Mouse (Mus musculus): Measurements from ENCODE around the gene H2-Ob. TPM values are rescaled to one million over a fixed set of nuclear protein-coding genes. Genes with fewer than 3 reads are reported as not detected.

Gene H2-Ob
- polyA plus RNA-seq, 1 experiment from 2014 or later: 0.16 TPM

DNA sequence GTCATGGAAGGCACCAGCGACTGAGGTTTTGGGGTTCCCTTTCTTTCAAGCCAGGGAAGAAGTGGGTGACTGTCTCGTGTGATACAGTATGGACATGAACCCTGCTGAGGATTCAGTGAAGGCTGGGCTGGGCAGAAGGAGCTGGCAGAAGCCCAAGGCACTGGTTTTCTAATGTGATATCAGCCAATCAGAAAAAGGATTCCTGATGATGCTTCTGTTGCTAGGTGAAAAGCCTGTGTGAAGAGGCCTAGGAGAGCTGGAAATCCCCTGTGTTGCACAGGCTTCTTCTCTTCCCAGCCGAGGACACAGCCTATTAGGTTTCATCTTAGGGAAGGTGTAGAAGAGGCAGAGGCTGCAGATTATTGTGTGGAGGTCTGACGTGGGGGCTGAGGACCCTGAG lies 22.8 kb downstream of the H2-Ob start:
- peak overlapping the region; percentile 67; the same call in 1 of the 2 replicates for H3K27ac ChIP-seq (replicated peaks)
- no peak overlapping the region for H3K9ac ChIP-seq (ENCODE audit: low read length)
- DNase-seq (ENCODE audit: low spot score) (peak; percentile 54), ATAC-seq (ENCODE audit: low FRiP score, low TSS enrichment) (peak; percentile 45)
- H3K9me3 ChIP-seq (ENCODE audit: control insufficient read depth, low read length): no peaks in the 10 kb centered on the region
- no peak overlapping the region for H3K4me3 ChIP-seq (ENCODE audit: low read depth, low read length)
- 21% methylated on average over 4 of the region's 4 CpGs for WGBS
- TF ChIP-seq CTCF (IDR thresholded peaks at IDR 0.05; ENCODE audit: low read depth) (no peak), EP300 (optimal IDR thresholded peaks at IDR 0.05) (no peak)
- H3K27me3 ChIP-seq (ENCODE audit: control insufficient read depth, insufficient read depth, low read length): peaks cover 3% of the 10 kb centered on the region; the same call in 1 of the 2 replicates
- no peak overlapping the region for H3K4me2 ChIP-seq (replicated peaks; ENCODE audit: low read depth)
- no peaks in the 10 kb centered on the region for H3K36me3 ChIP-seq (ENCODE audit: control insufficient read depth, insufficient read depth, low read length)
- H3K4me1 ChIP-seq (replicated peaks; ENCODE audit: control insufficient read depth, insufficient read depth): peaks cover 3% of the 10 kb centered on the region; the same call in 1 of the 2 replicates

DNA sequence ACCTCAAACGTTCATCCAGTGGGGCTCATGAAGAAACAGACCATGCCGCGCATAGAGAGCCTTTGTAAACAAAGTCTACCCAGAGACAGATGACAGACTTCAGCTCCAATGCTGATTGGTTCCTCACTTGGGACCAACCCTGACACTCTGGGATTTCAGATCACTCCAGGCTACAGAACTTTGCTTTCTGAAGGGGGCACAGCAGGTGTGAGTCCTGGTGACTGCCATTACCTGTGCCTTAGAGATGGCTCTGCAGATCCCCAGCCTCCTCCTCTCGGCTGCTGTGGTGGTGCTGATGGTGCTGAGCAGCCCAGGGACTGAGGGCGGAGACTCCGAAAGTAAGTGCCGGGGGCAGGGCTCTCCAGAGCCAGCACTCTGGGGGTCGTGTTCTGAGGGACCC lies 24.4 kb downstream of the H2-Ob start:
- DNase-seq (ENCODE audit: low spot score) (peak; percentile 71), ATAC-seq (ENCODE audit: low FRiP score, low TSS enrichment) (peak; percentile 84)
- Histone ChIP-seq H3K4me3 (ENCODE audit: low read depth, low read length) (peak overlapping the region; percentile 43), H3K36me3 (ENCODE audit: control insufficient read depth, insufficient read depth, low read length) (no peaks in the 10 kb centered on the region), H3K9ac (ENCODE audit: low read length) (no peak overlapping the region), H3K27ac (replicated peaks) (no peak overlapping the region), H3K9me3 (ENCODE audit: control insufficient read depth, low read length) (no peaks in the 10 kb centered on the region), H3K4me1 (replicated peaks; ENCODE audit: control insufficient read depth, insufficient read depth) (peaks cover 3% of the 10 kb centered on the region; the same call in 1 of the 2 replicates), H3K27me3 (ENCODE audit: control insufficient read depth, insufficient read depth, low read length) (peaks cover 3% of the 10 kb centered on the region; the same call in 1 of the 2 replicates), H3K4me2 (replicated peaks; ENCODE audit: low read depth) (peak overlapping the region; percentile 69)
- WGBS: 2% methylated on average over 8 of the region's 8 CpGs
- TF ChIP-seq CTCF (IDR thresholded peaks at IDR 0.05; ENCODE audit: low read depth) (no peak), EP300 (optimal IDR thresholded peaks at IDR 0.05) (no peak)

DNA sequence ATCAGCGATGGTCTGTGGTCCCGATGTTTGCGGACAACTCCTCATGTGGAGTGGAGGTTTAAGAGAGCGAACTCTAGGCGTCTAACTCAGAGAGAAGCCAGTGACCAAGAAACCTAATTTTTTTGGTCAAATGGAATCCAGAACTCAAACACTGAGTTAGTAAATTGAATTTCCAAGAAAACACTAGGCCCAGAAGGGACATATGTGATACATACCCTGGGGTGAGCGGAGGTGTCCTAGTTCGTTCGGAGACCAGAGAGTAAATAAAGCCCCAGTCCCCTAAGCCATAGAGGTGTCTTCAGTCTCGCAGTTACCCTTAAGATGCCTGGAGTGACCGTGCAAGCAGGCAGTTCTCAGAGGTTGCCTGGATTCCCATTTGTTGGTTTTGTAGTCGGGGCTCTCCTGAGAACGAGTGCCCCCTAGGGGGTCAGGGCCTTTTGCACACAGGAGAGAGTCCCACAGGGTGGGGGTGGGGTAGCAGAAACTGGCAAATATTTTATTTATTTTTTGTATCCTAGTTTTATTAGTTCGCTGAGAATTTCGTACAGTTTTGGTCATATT lies 25.2 kb downstream of the H2-Ob start:
- peaks cover 3% of the 10 kb centered on the region; the same call in 1 of the 2 replicates for H3K4me1 ChIP-seq (replicated peaks; ENCODE audit: control insufficient read depth, insufficient read depth)
- peaks cover 3% of the 10 kb centered on the region; the same call in 1 of the 2 replicates for H3K27me3 ChIP-seq (ENCODE audit: control insufficient read depth, insufficient read depth, low read length)
- WGBS: 8% methylated on average over 14 of the region's 14 CpGs
- H3K9me3 ChIP-seq (ENCODE audit: control insufficient read depth, low read length): no peaks in the 10 kb centered on the region
- peak overlapping the region; percentile 85 for H3K4me2 ChIP-seq (replicated peaks; ENCODE audit: low read depth)
- DNase-seq (ENCODE audit: low spot score) (no peak), ATAC-seq (ENCODE audit: low FRiP score, low TSS enrichment) (no peak)
- TF ChIP-seq EP300 (optimal IDR thresholded peaks at IDR 0.05) (no peak), CTCF (IDR thresholded peaks at IDR 0.05; ENCODE audit: low read depth) (peak; percentile 39)
- no peak overlapping the region for H3K9ac ChIP-seq (ENCODE audit: low read length)
- H3K36me3 ChIP-seq (ENCODE audit: control insufficient read depth, insufficient read depth, low read length): no peaks in the 10 kb centered on the region
- peak overlapping the region; percentile 53 for H3K4me3 ChIP-seq (ENCODE audit: low read depth, low read length)
- H3K27ac ChIP-seq (replicated peaks): no peak overlapping the region

DNA sequence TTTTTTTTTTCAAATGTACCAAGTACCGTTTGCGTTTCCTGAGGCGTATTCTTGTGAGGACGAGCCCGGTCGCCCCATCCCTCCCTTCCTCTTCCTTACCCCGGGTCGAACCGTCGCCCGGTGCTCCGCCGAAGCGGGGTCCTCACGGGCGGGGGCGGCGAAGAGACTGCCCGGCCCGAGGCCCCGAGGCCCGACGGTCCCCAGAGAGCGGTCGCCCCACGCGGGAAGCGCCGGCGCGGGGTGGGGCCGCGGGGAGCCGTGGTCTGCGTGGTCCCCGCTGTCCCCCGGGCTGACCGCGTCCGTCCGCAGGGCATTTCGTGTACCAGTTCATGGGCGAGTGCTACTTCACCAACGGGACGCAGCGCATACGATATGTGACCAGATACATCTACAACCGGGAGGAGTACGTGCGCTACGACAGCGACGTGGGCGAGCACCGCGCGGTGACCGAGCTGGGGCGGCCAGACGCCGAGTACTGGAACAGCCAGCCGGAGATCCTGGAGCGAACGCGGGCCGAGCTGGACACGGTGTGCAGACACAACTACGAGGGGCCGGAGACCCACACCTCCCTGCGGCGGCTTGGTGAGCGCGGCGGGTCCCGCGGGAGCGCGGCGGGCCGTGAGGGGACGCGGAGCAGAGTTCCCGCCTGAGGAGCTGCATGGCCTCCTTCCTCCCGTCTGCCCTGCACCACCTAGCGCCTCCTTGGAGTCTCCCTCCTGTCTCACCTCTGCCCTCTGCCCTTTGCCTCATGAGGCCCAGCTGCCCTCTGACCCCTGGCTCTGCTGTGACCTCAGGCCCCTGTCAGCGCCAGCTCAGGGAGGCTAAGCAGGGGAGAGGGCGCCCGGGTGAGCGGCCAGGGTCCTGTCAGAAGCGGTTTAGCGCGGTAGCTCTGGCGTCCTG lies 26.0 kb downstream of the H2-Ob start:
- TF ChIP-seq EP300 (optimal IDR thresholded peaks at IDR 0.05) (no peak), CTCF (IDR thresholded peaks at IDR 0.05; ENCODE audit: low read depth) (no peak; the same call in 1 of the 2 replicates)
- peaks cover 3% of the 10 kb centered on the region; the same call in 1 of the 2 replicates for H3K27me3 ChIP-seq (ENCODE audit: control insufficient read depth, insufficient read depth, low read length)
- ATAC-seq (ENCODE audit: low FRiP score, low TSS enrichment) (peak; percentile 30; the same call in 1 of the 2 replicates), DNase-seq (ENCODE audit: low spot score) (peak; percentile 27)
- H3K9me3 ChIP-seq (ENCODE audit: control insufficient read depth, low read length): no peaks in the 10 kb centered on the region
- no peak overlapping the region for H3K27ac ChIP-seq (replicated peaks)
- peaks cover 3% of the 10 kb centered on the region; the same call in 1 of the 2 replicates for H3K4me1 ChIP-seq (replicated peaks; ENCODE audit: control insufficient read depth, insufficient read depth)
- peak overlapping the region; percentile 60 for H3K9ac ChIP-seq (ENCODE audit: low read length)
- peak overlapping the region; percentile 85 for H3K4me2 ChIP-seq (replicated peaks; ENCODE audit: low read depth)
- H3K4me3 ChIP-seq (ENCODE audit: low read depth, low read length): peak overlapping the region; percentile 53
- no peaks in the 10 kb centered on the region for H3K36me3 ChIP-seq (ENCODE audit: control insufficient read depth, insufficient read depth, low read length)
- 1% methylated on average over 88 of the region's 93 CpGs for WGBS

DNA sequence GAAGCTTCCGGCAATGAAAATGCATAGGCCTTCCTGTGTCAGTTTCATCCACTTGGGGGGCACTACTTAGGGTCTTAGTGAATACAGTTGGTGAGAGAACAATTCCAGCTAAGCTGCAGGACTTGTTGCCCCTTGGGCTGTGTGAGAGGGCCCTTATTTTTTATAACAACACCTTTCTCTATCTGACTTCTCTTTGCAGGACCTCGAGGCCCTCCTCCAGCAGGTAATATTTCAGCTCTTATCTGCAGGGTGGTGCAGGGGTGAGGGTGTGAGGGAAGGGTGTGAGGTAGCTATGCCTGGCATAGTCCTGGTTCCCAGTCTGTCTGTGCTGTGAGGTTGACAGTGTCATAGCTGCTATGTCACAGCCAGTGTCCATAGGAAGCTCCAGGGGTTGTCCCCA lies 29.6 kb downstream of the H2-Ob start:
- DNase-seq (ENCODE audit: low spot score) (no peak), ATAC-seq (ENCODE audit: low FRiP score, low TSS enrichment) (no peak)
- TF ChIP-seq EP300 (optimal IDR thresholded peaks at IDR 0.05) (no peak), CTCF (IDR thresholded peaks at IDR 0.05; ENCODE audit: low read depth) (no peak)
- Histone ChIP-seq H3K9me3 (ENCODE audit: control insufficient read depth, low read length) (no peaks in the 10 kb centered on the region), H3K27ac (replicated peaks) (no peak overlapping the region), H3K4me3 (ENCODE audit: low read depth, low read length) (no peak overlapping the region), H3K27me3 (ENCODE audit: control insufficient read depth, insufficient read depth, low read length) (peaks cover 3% of the 10 kb centered on the region; the same call in 1 of the 2 replicates), H3K4me1 (replicated peaks; ENCODE audit: control insufficient read depth, insufficient read depth) (peaks cover 3% of the 10 kb centered on the region; the same call in 1 of the 2 replicates), H3K36me3 (ENCODE audit: control insufficient read depth, insufficient read depth, low read length) (no peaks in the 10 kb centered on the region), H3K4me2 (replicated peaks; ENCODE audit: low read depth) (no peak overlapping the region), H3K9ac (ENCODE audit: low read length) (no peak overlapping the region)
- 67% methylated on average over 2 of the region's 2 CpGs for WGBS

All from stomach, postnatal 0 days (tissue).